Mouse (Mus musculus) spleen, adult 2 months (tissue): ENCODE data around the gene Yju2. TPM values are rescaled to one million over a fixed set of nuclear protein-coding genes. Genes with fewer than 3 reads are reported as not detected.

Experiments
- DNase-seq, 2 experiments: peaks; one replicate each; pipeline versions ENCODE4 v3.0.0 to v3.0.0-alpha.2; 2012 to 2021; ENCODE audit warnings: low spot score in 2 of 2, low read depth in 1 of 2
- H3K27ac ChIP-seq: fragments of 200-500 bp; 2 replicates; pipeline ENCODE4 v1.5.1; 2012; ENCODE audit warnings: low read length, inconsistent platforms; ENCODE audit not compliant: insufficient read depth
- H3K27me3 ChIP-seq: fragments of 200-500 bp; 2 replicates; pipeline ENCODE4 v1.6.1; 2012; ENCODE audit warnings: mild to moderate bottlenecking, moderate library complexity, low read length, inconsistent platforms; ENCODE audit not compliant: control insufficient read depth, insufficient read depth
- H3K36me3 ChIP-seq: fragments of 200-500 bp; 2 replicates; pipeline ENCODE4 v1.6.1; 2012; ENCODE audit warnings: mild to moderate bottlenecking, low read length, inconsistent platforms; ENCODE audit not compliant: control insufficient read depth, insufficient read depth
- H3K4me1 ChIP-seq: fragments of 200-500 bp; 2 replicates; pipeline ENCODE4 v1.6.1; 2011; ENCODE audit warnings: inconsistent platforms; ENCODE audit not compliant: control insufficient read depth, insufficient read depth, insufficient read length
- H3K4me3 ChIP-seq: fragments of 200-500 bp; 2 replicates; pipeline ENCODE4 v1.5.1; 2011; ENCODE audit warnings: mild to moderate bottlenecking, inconsistent platforms; ENCODE audit not compliant: insufficient read depth, insufficient read length; ENCODE audit errors: extremely low read depth
- CTCF ChIP-seq: fragments of 200-500 bp; IDR thresholded peaks from 2 replicates; pipeline ENCODE4 v1.5.1; 2011; ENCODE audit warnings: mild to moderate bottlenecking, inconsistent platforms; ENCODE audit not compliant: insufficient read depth, insufficient read length, insufficient replicate concordance; ENCODE audit errors: extremely low read depth
- POLR2A ChIP-seq: fragments of 200-500 bp; IDR thresholded peaks from 2 replicates; pipeline ENCODE4 v1.6.1; 2011; ENCODE audit warnings: low read depth, low read length, inconsistent platforms
- WGBS: fragments of 180-500 bp; shearing (Covaris S2); methylation state at CpG from one replicate; pipeline ENCODE4 v1.1.7; 2018; 5-methylcytosine and 5-hydroxymethylcytosine counted together
- polyA plus RNA-seq: library from polyadenylated mRNA; depleted of rRNA; stranded (reverse); fragments of >200 nt; gene quantifications from 2 replicates; pipeline ENCODE4 v1.2.3, GENCODE M21; 2012

Yju2 gene
- polyA plus RNA-seq, 1 experiment: 8.2 TPM

GRCm38 (mm10) chr17:55959946-55960740 is 1.2 kb downstream of the Yju2 start:
- Histone ChIP-seq H3K27me3 (no peaks in the 10 kb centered on the region), H3K4me3 (no peak overlapping the region), H3K27ac (no peak overlapping the region), H3K4me1 (peaks cover 5% of the 10 kb centered on the region; the same call in 1 of the 2 replicates), H3K36me3 (peaks cover 12% of the 10 kb centered on the region)
- DNase-seq: no peak
- TF ChIP-seq POLR2A (no peak), CTCF (no peak)
- 77% methylated on average over 10 of the region's 10 CpGs for WGBS

- DNase-seq: no peak
- TF ChIP-seq CTCF: no peak
- TF ChIP-seq POLR2A: no peak
- Histone ChIP-seq H3K27ac (no peak overlapping the region), H3K4me1 (peaks cover 5% of the 10 kb centered on the region; the same call in 1 of the 2 replicates), H3K27me3 (no peaks in the 10 kb centered on the region), H3K36me3 (peaks cover 16% of the 10 kb centered on the region), H3K4me3 (no peak overlapping the region)
Observed at GRCm38 (mm10) chr17:55960791-55961190, 1.9 kb downstream of the Yju2 start.

GRCm38 (mm10) chr17:55961631-55962030 is 2.7 kb downstream of the Yju2 start:
- Histone ChIP-seq H3K27ac (no peak overlapping the region), H3K36me3 (peaks cover 23% of the 10 kb centered on the region), H3K4me3 (no peak overlapping the region), H3K27me3 (no peaks in the 10 kb centered on the region), H3K4me1 (peaks cover 5% of the 10 kb centered on the region; the same call in 1 of the 2 replicates)
- WGBS: 87% methylated on average over 7 of the region's 7 CpGs
- TF ChIP-seq POLR2A (no peak), CTCF (no peak)
- DNase-seq: no peak

GRCm38 (mm10) chr17:55963171-55963570 is 4.3 kb downstream of the Yju2 start:
- Histone ChIP-seq H3K4me3 (no peak overlapping the region), H3K27me3 (no peaks in the 10 kb centered on the region), H3K4me1 (peaks cover 5% of the 10 kb centered on the region; the same call in 1 of the 2 replicates), H3K27ac (no peak overlapping the region), H3K36me3 (peaks cover 31% of the 10 kb centered on the region)
- no peak for DNase-seq
- no peak for TF ChIP-seq CTCF
- TF ChIP-seq POLR2A: no peak
- WGBS: 80% methylated on average over 14 of the region's 14 CpGs

GRCm38 (mm10) chr17:55964496-55964895 is 5.6 kb downstream of the Yju2 start:
- H3K27me3 ChIP-seq: no peaks in the 10 kb centered on the region
- TF ChIP-seq CTCF: no peak
- no peak for TF ChIP-seq POLR2A
- peaks cover 31% of the 10 kb centered on the region for H3K36me3 ChIP-seq
- 94% methylated on average over 10 of the region's 10 CpGs for WGBS
- H3K27ac ChIP-seq: no peak overlapping the region
- no peak overlapping the region for H3K4me3 ChIP-seq
- DNase-seq: no peak
- peaks cover 2% of the 10 kb centered on the region; the same call in 1 of the 2 replicates for H3K4me1 ChIP-seq

- no peak for DNase-seq
- peaks cover 31% of the 10 kb centered on the region for H3K36me3 ChIP-seq
- 78% methylated on average over 9 of the region's 9 CpGs for WGBS
- no peak overlapping the region for H3K4me3 ChIP-seq
- H3K27ac ChIP-seq: no peak overlapping the region
- H3K27me3 ChIP-seq: peaks cover under 1% of the 10 kb centered on the region
- TF ChIP-seq POLR2A: no peak
- no peak for TF ChIP-seq CTCF
- no peaks in the 10 kb centered on the region; the same call in 1 of the 2 replicates for H3K4me1 ChIP-seq
Observed at GRCm38 (mm10) chr17:55964996-55965395, 6.1 kb downstream of the Yju2 start.

GRCm38 (mm10) chr17:55967186-55967585 is 8.3 kb downstream of the Yju2 start:
- peaks cover 4% of the 10 kb centered on the region for H3K4me1 ChIP-seq
- no peak for DNase-seq
- H3K4me3 ChIP-seq: no peak overlapping the region
- TF ChIP-seq CTCF (no peak), POLR2A (no peak)
- WGBS: 93% methylated on average over 4 of the region's 4 CpGs
- H3K36me3 ChIP-seq: peaks cover 28% of the 10 kb centered on the region
- H3K27me3 ChIP-seq: peaks cover 10% of the 10 kb centered on the region
- H3K27ac ChIP-seq: no peak overlapping the region
